Comparison of ENCODE assay signal across 8 mouse cellular contexts in genomic region chr2:30690307-30690706, GRCm38 (mm10).
DNase-seq lines count a peak whose midpoint lies in the region; ATAC-seq lines count a peak whose summit lies in the region.

No protein-coding gene starts in this region.

- no peaks in the 10 kb centered on the region for H3K9me3 ChIP-seq in embryonic facial prominence, embryonic 14.5 days (ENCODE audit: control insufficient read depth, low read length)
- H3K9me3 ChIP-seq in megakaryocyte, embryonic 14.5 days, result no peaks in the 10 kb centered on the region

- ATAC-seq in embryonic facial prominence, embryonic 14.5 days (ENCODE audit: low read depth), result no peak

- no peaks in the 10 kb centered on the region for H3K36me3 ChIP-seq in embryonic facial prominence, embryonic 14.5 days (ENCODE audit: control insufficient read depth, insufficient read depth, low read length)
- no peaks in the 10 kb centered on the region for H3K36me3 ChIP-seq in megakaryocyte, embryonic 14.5 days (replicated peaks; ENCODE audit: low read length)

- H3K4me2 ChIP-seq in embryonic facial prominence, embryonic 14.5 days (ENCODE audit: low read depth, low read length), result no peak overlapping the region

- H3K4me3 ChIP-seq in embryonic facial prominence, embryonic 14.5 days (ENCODE audit: low read depth, low read length), result no peak overlapping the region
- H3K4me3 ChIP-seq in megakaryocyte, embryonic 14.5 days (replicated peaks), result peak overlapping the region; percentile 64

- intact Hi-C loops in heart, postnatal 25 days (cut with DNase I), result no loop called here

- H3K4me1 ChIP-seq in embryonic facial prominence, embryonic 14.5 days (ENCODE audit: control insufficient read depth, insufficient read depth, low read length), result peaks cover 57% of the 10 kb centered on the region
- H3K4me1 ChIP-seq in megakaryocyte, embryonic 14.5 days, result peaks cover 87% of the 10 kb centered on the region

- 70% methylated on average over 11 of the region's 11 CpGs for WGBS in embryonic facial prominence, embryonic 14.5 days

- H3K27ac ChIP-seq in embryonic facial prominence, embryonic 14.5 days (replicated peaks; ENCODE audit: low read depth, low read length), result peak overlapping the region; percentile 64

- H3K9ac ChIP-seq in embryonic facial prominence, embryonic 14.5 days (ENCODE audit: low read depth, low read length), result no peak overlapping the region

- H3K27me3 ChIP-seq in embryonic facial prominence, embryonic 14.5 days (replicated peaks; ENCODE audit: control insufficient read depth, insufficient read depth, low read length), result no peaks in the 10 kb centered on the region
- peaks cover 62% of the 10 kb centered on the region for H3K27me3 ChIP-seq in megakaryocyte, embryonic 14.5 days (replicated peaks)

- peak; percentile 71 to 74 for DNase-seq in adrenal gland, adult (ENCODE audit: inconsistent age in 2 of 2, low spot score in 1 of 2)
- no peak for DNase-seq in adrenal gland, postnatal 4 days (ENCODE audit: low spot score in 2 of 2)
- DNase-seq in embryonic facial prominence, embryonic 14.5 days (ENCODE audit: low spot score), result peak; percentile 47
- DNase-seq in heart, postnatal 25 days (ENCODE audit: low spot score), result peak; percentile 77
- DNase-seq in kidney, postnatal 36 days, result peak; percentile 75 to 85
- DNase-seq in yolk sac, embryonic 10.5 days (ENCODE audit: low spot score), result peak; percentile 30
- DNase-seq in embryo, embryonic 10.5 days (ENCODE audit: low spot score), result no peak

Comparison
In these comparisons a context has a peak if more than half of its experiments do, and no peak if none do; other contexts are left out.
1. DNase-seq: peak in adrenal gland, adult (2 of 2), embryonic facial prominence, embryonic 14.5 days (single experiment), heart, postnatal 25 days (single experiment), kidney, postnatal 36 days (2 of 2) and yolk sac, embryonic 10.5 days (single experiment); none in adrenal gland, postnatal 4 days (0 of 2) and embryo, embryonic 10.5 days (single experiment).